Mouse (Mus musculus): ENCODE results near the gene Golt1a. TPM values are rescaled to one million over a fixed set of nuclear protein-coding genes. Genes with fewer than 3 reads are reported as not detected.

Golt1a gene
- total RNA-seq, 1 experiment, result not detected

- Histone ChIP-seq H3K9ac (ENCODE audit: insufficient read depth, low read depth, low read length, poor library complexity, severe bottlenecking) (peak overlapping the region; percentile 11), H3K9me3 (ENCODE audit: control insufficient read depth, insufficient read depth, low read depth, low read length) (no peaks in the 10 kb centered on the region), H3K36me3 (ENCODE audit: control insufficient read depth, insufficient read depth, low read length, poor library complexity, severe bottlenecking) (no peaks in the 10 kb centered on the region), H3K4me3 (ENCODE audit: insufficient read depth in 1 of 2, low read depth in 1 of 2, low read length in 2 of 2, poor library complexity in 1 of 2, severe bottlenecking in 1 of 2) (peak overlapping the region; percentile 41 to 56; a peak in 3 of 4 replicates), H3K27ac (ENCODE audit: insufficient read depth, low read depth, low read length, poor library complexity, severe bottlenecking) (no peak overlapping the region), H3K4me1 (ENCODE audit: control insufficient read depth in 2 of 2, insufficient read depth in 2 of 2, low read length in 2 of 2, poor library complexity in 1 of 2) (peaks cover 2 to 5% of the 10 kb centered on the region in 2 experiments; a peak in 2 of 4 replicates)
- in situ Hi-C loops (cut with MboI; ENCODE audit: low sequenced_read_pairs in 2 of 2, unreplicated experiment in 2 of 2), result no loop called here
- no peak for DNase-seq (ENCODE audit: low read depth, low spot score)
- TF ChIP-seq MAFK (IDR thresholded peaks at IDR 0.05; ENCODE audit: insufficient read depth, low read depth, low read length), result no peak
- TF ChIP-seq CHD2 (IDR thresholded peaks at IDR 0.05; ENCODE audit: low read depth, low read length), result no peak
- TF ChIP-seq ZNF384 (IDR thresholded peaks at IDR 0.05; ENCODE audit: low read depth, low read length), result no peak
- no peak for TF ChIP-seq HCFC1 (IDR thresholded peaks at IDR 0.05; ENCODE audit: borderline replicate concordance, insufficient read depth, low read length)
- TF ChIP-seq ZC3H11A (IDR thresholded peaks at IDR 0.05; ENCODE audit: borderline replicate concordance, low read depth, low read length), result no peak
Measured at GRCm38 (mm10) chr1:133328896-133329637, 19.5 kb downstream of the Golt1a start.

GRCm38 (mm10) chr1:133329638-133329964, 20.0 kb downstream of the Golt1a start:
- peak overlapping the region; percentile 11 for H3K9ac ChIP-seq (ENCODE audit: insufficient read depth, low read depth, low read length, poor library complexity, severe bottlenecking)
- no peak overlapping the region for H3K27ac ChIP-seq (ENCODE audit: insufficient read depth, low read depth, low read length, poor library complexity, severe bottlenecking)
- DNase-seq (ENCODE audit: low read depth, low spot score), result no peak
- no peaks in the 10 kb centered on the region for H3K9me3 ChIP-seq (ENCODE audit: control insufficient read depth, insufficient read depth, low read depth, low read length)
- no peaks in the 10 kb centered on the region for H3K36me3 ChIP-seq (ENCODE audit: control insufficient read depth, insufficient read depth, low read length, poor library complexity, severe bottlenecking)
- peak overlapping the region; percentile 41 to 56; a peak in 3 of 4 replicates for H3K4me3 ChIP-seq (ENCODE audit: insufficient read depth in 1 of 2, low read depth in 1 of 2, low read length in 2 of 2, poor library complexity in 1 of 2, severe bottlenecking in 1 of 2)
- H3K4me1 ChIP-seq (ENCODE audit: control insufficient read depth in 2 of 2, insufficient read depth in 2 of 2, low read length in 2 of 2, poor library complexity in 1 of 2), result peaks cover 2 to 5% of the 10 kb centered on the region in 2 experiments; a peak in 2 of 4 replicates
- TF ChIP-seq MAFK (IDR thresholded peaks at IDR 0.05; ENCODE audit: insufficient read depth, low read depth, low read length) (no peak), ZNF384 (IDR thresholded peaks at IDR 0.05; ENCODE audit: low read depth, low read length) (no peak), ZC3H11A (IDR thresholded peaks at IDR 0.05; ENCODE audit: borderline replicate concordance, low read depth, low read length) (no peak), CHD2 (IDR thresholded peaks at IDR 0.05; ENCODE audit: low read depth, low read length) (no peak), HCFC1 (IDR thresholded peaks at IDR 0.05; ENCODE audit: borderline replicate concordance, insufficient read depth, low read length) (no peak)
- in situ Hi-C loops (cut with MboI; ENCODE audit: low sequenced_read_pairs in 2 of 2, unreplicated experiment in 2 of 2), result no loop called here

- no peak for DNase-seq (ENCODE audit: low read depth, low spot score)
- H3K9me3 ChIP-seq (ENCODE audit: control insufficient read depth, insufficient read depth, low read depth, low read length), result no peaks in the 10 kb centered on the region
- TF ChIP-seq MAFK (IDR thresholded peaks at IDR 0.05; ENCODE audit: insufficient read depth, low read depth, low read length) (no peak), CHD2 (IDR thresholded peaks at IDR 0.05; ENCODE audit: low read depth, low read length) (no peak), HCFC1 (IDR thresholded peaks at IDR 0.05; ENCODE audit: borderline replicate concordance, insufficient read depth, low read length) (no peak), ZNF384 (IDR thresholded peaks at IDR 0.05; ENCODE audit: low read depth, low read length) (no peak), ZC3H11A (IDR thresholded peaks at IDR 0.05; ENCODE audit: borderline replicate concordance, low read depth, low read length) (no peak)
- H3K4me3 ChIP-seq (ENCODE audit: insufficient read depth in 1 of 2, low read depth in 1 of 2, low read length in 2 of 2, poor library complexity in 1 of 2, severe bottlenecking in 1 of 2), result no peak overlapping the region
- H3K27ac ChIP-seq (ENCODE audit: insufficient read depth, low read depth, low read length, poor library complexity, severe bottlenecking), result no peak overlapping the region
- in situ Hi-C loops (cut with MboI; ENCODE audit: low sequenced_read_pairs in 2 of 2, unreplicated experiment in 2 of 2), result no loop called here
- H3K9ac ChIP-seq (ENCODE audit: insufficient read depth, low read depth, low read length, poor library complexity, severe bottlenecking), result no peak overlapping the region
- peaks cover 0 to under 1% of the 10 kb centered on the region in 2 experiments; a peak in 1 of 4 replicates for H3K4me1 ChIP-seq (ENCODE audit: control insufficient read depth in 2 of 2, insufficient read depth in 2 of 2, low read length in 2 of 2, poor library complexity in 1 of 2)
- no peaks in the 10 kb centered on the region for H3K36me3 ChIP-seq (ENCODE audit: control insufficient read depth, insufficient read depth, low read length, poor library complexity, severe bottlenecking)
Measured at GRCm38 (mm10) chr1:133331142-133331541, 21.5 kb downstream of the Golt1a start.

GRCm38 (mm10) chr1:133332656-133333430, 23.2 kb downstream of the Golt1a start:
- TF ChIP-seq HCFC1 (IDR thresholded peaks at IDR 0.05; ENCODE audit: borderline replicate concordance, insufficient read depth, low read length), result no peak
- no peak for TF ChIP-seq ZC3H11A (IDR thresholded peaks at IDR 0.05; ENCODE audit: borderline replicate concordance, low read depth, low read length)
- no peak for TF ChIP-seq ZNF384 (IDR thresholded peaks at IDR 0.05; ENCODE audit: low read depth, low read length)
- no peak for TF ChIP-seq CHD2 (IDR thresholded peaks at IDR 0.05; ENCODE audit: low read depth, low read length)
- TF ChIP-seq MAFK (IDR thresholded peaks at IDR 0.05; ENCODE audit: insufficient read depth, low read depth, low read length), result no peak
- H3K4me1 ChIP-seq (ENCODE audit: control insufficient read depth in 2 of 2, insufficient read depth in 2 of 2, low read length in 2 of 2, poor library complexity in 1 of 2), result no peaks in the 10 kb centered on the region

More at GRCm38 (mm10) chr1:133332656-133333430, 23.2 kb downstream of the Golt1a start:
- in situ Hi-C loops (cut with MboI; ENCODE audit: low sequenced_read_pairs in 2 of 2, unreplicated experiment in 2 of 2), result no loop called here
- H3K27ac ChIP-seq (ENCODE audit: insufficient read depth, low read depth, low read length, poor library complexity, severe bottlenecking), result no peak overlapping the region
- H3K4me3 ChIP-seq (ENCODE audit: insufficient read depth in 1 of 2, low read depth in 1 of 2, low read length in 2 of 2, poor library complexity in 1 of 2, severe bottlenecking in 1 of 2), result no peak overlapping the region
- no peak for DNase-seq (ENCODE audit: low read depth, low spot score)
- H3K9me3 ChIP-seq (ENCODE audit: control insufficient read depth, insufficient read depth, low read depth, low read length), result no peaks in the 10 kb centered on the region
- H3K36me3 ChIP-seq (ENCODE audit: control insufficient read depth, insufficient read depth, low read length, poor library complexity, severe bottlenecking), result no peaks in the 10 kb centered on the region
- no peak overlapping the region for H3K9ac ChIP-seq (ENCODE audit: insufficient read depth, low read depth, low read length, poor library complexity, severe bottlenecking)

All from ES-E14 (cell line).